Mouse (Mus musculus) heart, postnatal 0 days (tissue): ENCODE results near the gene Pmfbp1.

Experiments
- CTCF ChIP-seq: IDR thresholded peaks from 2 replicates; pipeline ENCODE4 v1.5.1; 2016; ENCODE audit warnings: antibody characterized with exemption, control low read depth, low read depth
- EP300 ChIP-seq: IDR thresholded peaks from 2 replicates; pipeline ENCODE4 v1.6.1; 2016; ENCODE audit warnings: antibody characterized with exemption, low read depth

DNA sequence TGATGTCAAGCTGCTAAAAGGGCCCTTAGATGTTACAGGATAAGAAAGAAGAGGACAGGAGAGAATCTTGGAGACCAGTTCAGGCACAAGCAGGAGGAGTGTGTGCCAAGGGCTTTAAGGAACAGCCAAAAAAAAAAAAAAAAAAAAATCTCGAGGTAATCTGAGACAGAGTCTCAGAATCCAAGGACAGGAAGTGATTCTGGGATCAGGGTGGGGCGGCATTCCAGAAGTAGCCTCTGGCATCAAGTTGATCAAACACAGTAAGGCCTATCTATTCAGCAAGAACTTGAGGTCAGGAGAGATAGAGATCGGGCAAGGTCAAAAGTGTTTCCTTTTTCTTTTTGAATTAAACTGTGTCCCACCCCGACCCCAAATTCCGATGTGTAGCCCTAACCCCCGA lies 15.2 kb upstream of the Pmfbp1 start:
- TF ChIP-seq EP300 (no peak), CTCF (no peak)
